In the genomic region with DNA sequence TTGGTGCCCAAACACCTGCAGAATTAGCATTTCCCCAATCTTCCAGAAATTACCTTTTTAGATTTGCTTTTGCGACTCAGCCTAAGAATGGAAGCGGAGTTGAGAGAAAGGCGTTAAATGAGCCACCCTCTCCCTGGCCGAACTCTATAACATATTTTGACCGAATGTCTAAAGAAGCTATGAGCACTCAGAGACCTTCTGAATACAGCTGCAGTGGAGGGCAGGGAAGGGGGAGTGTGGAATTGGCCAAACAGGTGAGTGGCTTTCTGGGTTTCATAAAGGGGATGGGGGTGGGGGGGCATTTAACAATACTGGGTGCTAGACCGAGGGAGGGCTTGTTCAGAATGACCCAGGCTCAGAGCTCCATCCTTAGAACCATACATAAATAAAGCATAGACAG, we compare ENCODE assay signal across 8 mouse cellular contexts. TPM values are rescaled to one million over a fixed set of nuclear protein-coding genes. Genes with fewer than 3 reads are reported as not detected.
DNase-seq lines count a peak whose midpoint lies in the region; ATAC-seq and TF ChIP-seq lines count a peak whose summit lies in the region.

No protein-coding gene starts in this region.

- peaks cover 74% of the 10 kb centered on the region for H3K4me1 ChIP-seq in kidney, embryonic 15.5 days
- peaks cover 6% of the 10 kb centered on the region for H3K4me1 ChIP-seq in embryonic facial prominence, embryonic 11.5 days (ENCODE audit: control insufficient read depth, insufficient read depth, low read length)
- H3K4me1 ChIP-seq in hindbrain, postnatal 0 days (ENCODE audit: insufficient read depth, low read length): peaks cover 16% of the 10 kb centered on the region
- peaks cover 56% of the 10 kb centered on the region for H3K4me1 ChIP-seq in midbrain, embryonic 15.5 days

- H3K27ac ChIP-seq in kidney, embryonic 15.5 days: peak overlapping the region; percentile 100
- H3K27ac ChIP-seq in embryonic facial prominence, embryonic 11.5 days (replicated peaks; ENCODE audit: low read depth, low read length): peak overlapping the region; percentile 6; the same call in 1 of the 2 replicates
- H3K27ac ChIP-seq in hindbrain, postnatal 0 days: peak overlapping the region; percentile 100
- H3K27ac ChIP-seq in midbrain, embryonic 15.5 days: peak overlapping the region; percentile 100

- 3% methylated on average over 6 of the region's 6 CpGs for WGBS in kidney, embryonic 15.5 days
- 9% methylated on average over 6 of the region's 6 CpGs for WGBS in embryonic facial prominence, embryonic 11.5 days
- 9% methylated on average over 6 of the region's 6 CpGs for WGBS in hindbrain, postnatal 0 days
- 3% methylated on average over 6 of the region's 6 CpGs for WGBS in midbrain, embryonic 15.5 days

- peak overlapping the region; percentile 90 for H3K4me3 ChIP-seq in kidney, embryonic 15.5 days (replicated peaks)
- peak overlapping the region; percentile 73; the same call in 1 of the 2 replicates for H3K4me3 ChIP-seq in embryonic facial prominence, embryonic 11.5 days (ENCODE audit: low read depth, low read length)
- H3K4me3 ChIP-seq in hindbrain, postnatal 0 days (ENCODE audit: low read length): peak overlapping the region; percentile 69
- peak overlapping the region; percentile 85 for H3K4me3 ChIP-seq in midbrain, embryonic 15.5 days

- H3K36me3 ChIP-seq in kidney, embryonic 15.5 days: no peaks in the 10 kb centered on the region
- no peaks in the 10 kb centered on the region for H3K36me3 ChIP-seq in embryonic facial prominence, embryonic 11.5 days (replicated peaks; ENCODE audit: control insufficient read depth, insufficient read depth, low read depth, low read length)
- H3K36me3 ChIP-seq in hindbrain, postnatal 0 days (ENCODE audit: insufficient read depth, low read length): no peaks in the 10 kb centered on the region
- H3K36me3 ChIP-seq in midbrain, embryonic 15.5 days (replicated peaks): no peaks in the 10 kb centered on the region

- no peaks in the 10 kb centered on the region for H3K27me3 ChIP-seq in kidney, embryonic 15.5 days
- H3K27me3 ChIP-seq in embryonic facial prominence, embryonic 11.5 days (ENCODE audit: control insufficient read depth, insufficient read depth, low read length): no peaks in the 10 kb centered on the region
- no peaks in the 10 kb centered on the region for H3K27me3 ChIP-seq in hindbrain, postnatal 0 days (ENCODE audit: insufficient read depth, low read length)
- H3K27me3 ChIP-seq in midbrain, embryonic 15.5 days (replicated peaks): no peaks in the 10 kb centered on the region

- no peak for ATAC-seq in kidney, embryonic 15.5 days (replicated peaks; ENCODE audit: low FRiP score)
- no peak for ATAC-seq in embryonic facial prominence, embryonic 11.5 days (replicated peaks; ENCODE audit: insufficient number of reproducible peaks, low FRiP score, low TSS enrichment, low read depth)
- ATAC-seq in hindbrain, postnatal 0 days: no peak
- ATAC-seq in midbrain, embryonic 15.5 days (replicated peaks): no peak

- peak overlapping the region; percentile 88 for H3K4me2 ChIP-seq in kidney, embryonic 15.5 days
- H3K4me2 ChIP-seq in embryonic facial prominence, embryonic 11.5 days (ENCODE audit: low read depth, low read length): peak overlapping the region; percentile 99
- H3K4me2 ChIP-seq in hindbrain, postnatal 0 days (ENCODE audit: low read depth, low read length): peak overlapping the region; percentile 93
- peak overlapping the region; percentile 83 for H3K4me2 ChIP-seq in midbrain, embryonic 15.5 days

- H3K9me3 ChIP-seq in kidney, embryonic 15.5 days (replicated peaks): no peaks in the 10 kb centered on the region
- no peaks in the 10 kb centered on the region for H3K9me3 ChIP-seq in embryonic facial prominence, embryonic 11.5 days (replicated peaks; ENCODE audit: control insufficient read depth, low read length)
- H3K9me3 ChIP-seq in hindbrain, postnatal 0 days (ENCODE audit: low read length): no peaks in the 10 kb centered on the region
- H3K9me3 ChIP-seq in midbrain, embryonic 15.5 days: no peaks in the 10 kb centered on the region

- H3K9ac ChIP-seq in kidney, embryonic 15.5 days: peak overlapping the region; percentile 37; the same call in 1 of the 2 replicates
- peak overlapping the region; percentile 25; the same call in 1 of the 2 replicates for H3K9ac ChIP-seq in embryonic facial prominence, embryonic 11.5 days (replicated peaks; ENCODE audit: low read length)
- H3K9ac ChIP-seq in hindbrain, postnatal 0 days (replicated peaks; ENCODE audit: low read length): peak overlapping the region; percentile 99
- peak overlapping the region; percentile 14; the same call in 1 of the 2 replicates for H3K9ac ChIP-seq in midbrain, embryonic 15.5 days

- no peak for DNase-seq in kidney, postnatal 10 days
- DNase-seq in embryonic facial prominence, embryonic 11.5 days (ENCODE audit: low spot score): no peak
- no peak for DNase-seq in hindbrain, postnatal 0 days (ENCODE audit: low spot score)
- DNase-seq in layer of hippocampus, postnatal 14 days (ENCODE audit: low spot score in 2 of 2): no peak
- no peak for DNase-seq in gastrocnemius, postnatal 10 days
- no peak for DNase-seq in kidney, postnatal 25 days

- TF ChIP-seq CTCF in hindbrain, postnatal 0 days (IDR thresholded peaks at IDR 0.05; ENCODE audit: low read depth): no peak

RNA-seq across cellular contexts. Expression of a gene that starts 0.7 kb away (rescaled TPM):
- polyA plus RNA-seq in kidney, embryonic 15.5 days (2015; fragmentation: Nextera tagmentation; extraction: Ambion mirVana): 40.7 and 43.9 TPM in 2 replicates
- polyA plus RNA-seq in embryonic facial prominence, embryonic 11.5 days (2014; fragmentation: Nextera tagmentation; extraction: Ambion mirVana): 15.5 and 16.4 TPM in 2 replicates
- total RNA-seq in hindbrain, postnatal 0 days (2014; rRNA removed): 146 and 159 TPM in 2 replicates
- 59.4 and 66.9 TPM in 2 replicates for polyA plus RNA-seq in hindbrain, postnatal 0 days (2015; fragmentation: Nextera tagmentation; extraction: Ambion mirVana)
- 94.3 and 98.5 TPM in 2 replicates for polyA plus RNA-seq in midbrain, embryonic 15.5 days (2015; fragmentation: Nextera tagmentation; extraction: Ambion mirVana)
- 10 to 100 TPM; 64.9 to 65.1 TPM for total RNA-seq in layer of hippocampus, postnatal 14 days (2021)
- 10 to 100 TPM; 42.9 to 46.7 TPM for total RNA-seq in gastrocnemius, postnatal 10 days (2021)

Comparison
In these comparisons a context has a peak if more than half of its experiments do, and no peak if none do; other contexts are left out.
1. H3K27ac ChIP-seq: peak in every context shown above with its lines; median percentile 100 in kidney, embryonic 15.5 days; 100 in hindbrain, postnatal 0 days; 100 in midbrain, embryonic 15.5 days; 6 in embryonic facial prominence, embryonic 11.5 days.
2. H3K9ac ChIP-seq: peak in every context shown above with its lines; median percentile 99 in hindbrain, postnatal 0 days; 37 in kidney, embryonic 15.5 days; 25 in embryonic facial prominence, embryonic 11.5 days; 14 in midbrain, embryonic 15.5 days.